Mouse (Mus musculus) hindbrain, embryonic 16.5 days (tissue): ENCODE measurements at regions not wholly inside any gene's neighbourhood (a gene's known extent, or its start where the extent isn't known, plus 50 kb on each side); places are given as distances from the start of the nearest gene placed in this dataset.

Experiments
- ATAC-seq: fragments of 200-750 bp; cut with Nextera tagmentation; 2 replicates; pipeline ENCODE4 v1.8.0; 2017; ENCODE audit warnings: moderate TSS enrichment, moderate library complexity
- H3K27ac ChIP-seq: fragments of 300-500 bp; sonication (generic); 2 replicates; pipeline ENCODE4 v1.5.1; 2014; ENCODE audit warnings: low read depth, mild to moderate bottlenecking, control low read depth, low read length, moderate library complexity
- H3K27me3 ChIP-seq: fragments of 300-500 bp; sonication (generic); replicated peaks from 2 replicates; pipeline ENCODE4 v1.6.1; 2014; ENCODE audit warnings: low read length; ENCODE audit not compliant: control insufficient read depth, insufficient read depth
- H3K36me3 ChIP-seq: fragments of 300-500 bp; sonication (generic); 2 replicates; pipeline ENCODE4 v1.6.1; 2014; ENCODE audit warnings: mild to moderate bottlenecking, low read length, moderate library complexity, mixed read lengths; ENCODE audit not compliant: control insufficient read depth, insufficient read depth
- H3K4me1 ChIP-seq: fragments of 300-500 bp; sonication (generic); 2 replicates; pipeline ENCODE4 v1.6.1; 2014; ENCODE audit warnings: low read depth, low read length; ENCODE audit not compliant: control insufficient read depth, insufficient read depth
- H3K4me2 ChIP-seq: fragments of 300-500 bp; sonication (generic); 2 replicates; pipeline ENCODE4 v1.6.1; 2014; ENCODE audit warnings: mild to moderate bottlenecking, low read length, control low read depth, moderate library complexity
- H3K4me3 ChIP-seq: fragments of 300-500 bp; sonication (generic); 2 replicates; pipeline ENCODE4 v1.5.1; 2014; ENCODE audit warnings: mild to moderate bottlenecking, low read length, control low read depth, moderate library complexity
- H3K9ac ChIP-seq: fragments of 300-500 bp; sonication (generic); 2 replicates; pipeline ENCODE4 v1.6.1; 2014; ENCODE audit warnings: low read depth, mild to moderate bottlenecking, control low read depth, low read length, moderate library complexity
- H3K9me3 ChIP-seq: fragments of 300-500 bp; sonication (generic); 2 replicates; pipeline ENCODE4 v1.6.1; 2014; ENCODE audit warnings: mild to moderate bottlenecking, low read length, moderate library complexity; ENCODE audit not compliant: control insufficient read depth
- WGBS: fragments of 180-500 bp; shearing (Covaris S2); extraction: QIAGEN DNeasy Blood & Tissue Kit; methylation state at CpG from one replicate; pipeline ENCODE4 v1.1.7; 2014; 5-methylcytosine and 5-hydroxymethylcytosine counted together

DNA sequence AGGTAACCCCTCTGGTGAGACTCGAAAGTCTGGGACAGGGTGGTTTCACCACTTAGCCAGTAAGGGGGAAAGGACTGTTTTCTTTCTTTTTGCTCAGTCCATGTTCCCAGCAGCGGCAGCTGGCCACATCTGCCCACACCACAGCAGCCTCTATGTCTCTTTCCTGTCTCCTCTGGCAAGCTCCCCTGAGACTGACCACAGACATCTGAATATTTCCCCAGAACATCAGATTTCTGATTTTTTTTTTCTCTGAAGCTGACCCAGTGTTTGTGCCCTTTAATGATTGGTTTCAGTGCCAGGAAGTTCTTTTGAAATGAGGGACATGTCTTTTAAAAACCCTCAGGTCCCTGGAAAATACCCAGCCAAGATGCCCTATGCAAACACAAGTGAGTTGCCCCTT lies 101.7 kb upstream of the Syt6 start:
- H3K36me3 ChIP-seq: no peaks in the 10 kb centered on the region
- ATAC-seq: no peak
- H3K9ac ChIP-seq: no peak overlapping the region
- H3K4me3 ChIP-seq: no peak overlapping the region
- no peaks in the 10 kb centered on the region for H3K4me1 ChIP-seq
- 59% methylated on average over 2 of the region's 2 CpGs for WGBS
- H3K27ac ChIP-seq: no peak overlapping the region
- no peaks in the 10 kb centered on the region for H3K9me3 ChIP-seq
- no peak overlapping the region for H3K4me2 ChIP-seq
- no peaks in the 10 kb centered on the region for H3K27me3 ChIP-seq

DNA sequence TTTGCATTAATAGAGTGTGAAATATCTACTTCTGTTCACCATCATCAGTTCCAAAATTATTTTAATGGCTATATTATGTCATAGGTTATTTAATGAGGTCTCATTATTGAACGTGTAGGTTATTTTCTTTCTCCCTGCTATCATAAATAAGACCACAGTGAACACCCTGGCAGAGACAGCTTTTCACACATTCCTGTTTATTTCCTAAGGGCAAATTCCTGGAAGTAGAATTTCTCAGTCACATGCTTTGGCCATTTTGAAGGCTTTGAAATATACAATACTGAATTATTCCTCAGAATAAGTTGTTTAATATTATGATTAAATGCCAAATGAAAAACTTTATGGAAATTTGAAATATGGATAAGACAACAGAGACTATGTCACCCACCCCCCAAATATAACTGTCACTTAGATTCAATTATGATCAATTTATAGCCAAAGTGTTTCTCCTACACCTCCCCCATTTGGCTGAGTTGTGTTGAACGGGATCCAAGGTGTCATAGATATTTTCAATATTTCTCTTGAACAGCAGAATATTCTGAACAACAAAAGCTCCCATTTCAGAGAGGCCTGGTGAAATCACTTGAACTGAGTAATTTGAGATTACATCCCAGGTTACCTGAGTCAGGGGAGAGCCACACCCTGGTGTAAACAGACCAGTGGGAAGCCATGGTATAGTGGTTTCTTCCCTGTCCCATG lies 95.0 kb upstream of the Syt6 start:
- Histone ChIP-seq H3K27ac (no peak overlapping the region), H3K9me3 (no peaks in the 10 kb centered on the region), H3K4me3 (no peak overlapping the region), H3K36me3 (no peaks in the 10 kb centered on the region), H3K9ac (no peak overlapping the region), H3K4me2 (no peak overlapping the region), H3K4me1 (no peaks in the 10 kb centered on the region), H3K27me3 (no peaks in the 10 kb centered on the region)
- 77% methylated on average over 2 of the region's 2 CpGs for WGBS
- no peak for ATAC-seq

DNA sequence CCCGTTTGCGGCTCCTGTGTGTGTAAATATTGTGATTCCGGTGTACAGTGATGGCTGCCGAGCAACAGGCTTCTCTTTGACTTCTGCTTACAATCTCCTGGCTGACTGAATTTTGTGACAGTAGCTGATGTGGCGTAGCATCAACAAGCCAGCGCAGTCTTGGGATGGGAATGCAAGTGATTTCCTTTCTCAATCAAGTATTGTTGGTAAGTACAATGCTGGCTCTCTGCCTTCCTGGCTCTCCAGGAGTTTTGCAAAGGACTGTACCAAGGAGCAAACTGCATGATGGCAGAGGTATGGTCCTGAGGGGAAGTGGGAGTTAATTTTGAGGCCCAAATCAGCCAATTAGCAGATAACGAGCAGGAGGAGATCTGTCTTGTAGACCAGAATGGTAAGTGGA lies 94.4 kb upstream of the Syt6 start:
- Histone ChIP-seq H3K4me3 (no peak overlapping the region), H3K9ac (no peak overlapping the region), H3K27me3 (no peaks in the 10 kb centered on the region), H3K4me2 (no peak overlapping the region), H3K9me3 (no peaks in the 10 kb centered on the region), H3K27ac (no peak overlapping the region), H3K4me1 (no peaks in the 10 kb centered on the region), H3K36me3 (no peaks in the 10 kb centered on the region)
- 76% methylated on average over 7 of the region's 7 CpGs for WGBS
- ATAC-seq: no peak

DNA sequence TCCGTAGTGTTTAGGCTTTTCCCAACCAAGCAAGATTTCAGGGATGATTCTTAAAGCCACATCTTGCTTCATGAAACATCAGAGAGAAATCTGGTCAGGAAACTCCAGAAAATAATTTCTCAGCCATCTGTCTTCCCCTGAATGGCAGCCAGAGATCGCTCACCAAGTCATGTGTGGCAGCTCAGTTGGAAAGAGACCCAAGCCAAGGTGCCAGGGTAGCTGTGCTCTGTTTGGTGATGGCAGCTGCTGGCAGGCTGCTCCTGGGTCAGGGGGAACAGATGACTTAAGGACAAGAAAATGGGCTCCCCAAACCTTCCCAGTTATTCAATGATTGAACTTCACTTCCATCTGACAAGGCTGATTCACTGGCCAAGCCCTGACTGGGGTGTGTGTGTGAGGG lies 91.7 kb upstream of the Syt6 start:
- H3K27me3 ChIP-seq: no peaks in the 10 kb centered on the region
- no peaks in the 10 kb centered on the region for H3K9me3 ChIP-seq
- H3K9ac ChIP-seq: no peak overlapping the region
- no peaks in the 10 kb centered on the region for H3K4me1 ChIP-seq
- H3K27ac ChIP-seq: no peak overlapping the region
- WGBS: 82% methylated on average over 2 of the region's 2 CpGs
- no peak overlapping the region for H3K4me2 ChIP-seq
- H3K4me3 ChIP-seq: no peak overlapping the region
- H3K36me3 ChIP-seq: no peaks in the 10 kb centered on the region
- ATAC-seq: peak; percentile 52

DNA sequence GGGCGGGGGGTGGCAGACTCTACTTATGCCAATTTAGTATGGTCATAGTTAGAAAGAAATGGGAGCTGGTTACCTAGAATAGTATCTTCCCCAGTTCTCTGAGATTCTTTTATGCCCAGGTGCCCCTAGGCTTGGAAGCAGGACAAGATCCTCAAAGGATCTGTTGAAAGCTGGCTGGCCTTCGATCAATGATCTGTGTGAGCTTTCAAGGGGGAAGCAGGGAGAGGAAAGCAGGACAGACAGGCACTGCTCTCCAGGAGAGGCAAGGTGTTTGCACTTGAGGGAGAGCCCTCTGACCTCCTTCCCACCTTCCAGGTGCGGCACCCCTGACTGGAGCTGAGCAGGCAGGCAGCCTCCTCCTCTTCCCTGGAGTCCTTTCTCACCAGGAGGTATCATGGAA lies 91.3 kb upstream of the Syt6 start:
- Histone ChIP-seq H3K27me3 (no peaks in the 10 kb centered on the region), H3K4me1 (no peaks in the 10 kb centered on the region), H3K27ac (no peak overlapping the region), H3K4me2 (no peak overlapping the region), H3K4me3 (no peak overlapping the region), H3K9me3 (no peaks in the 10 kb centered on the region), H3K36me3 (no peaks in the 10 kb centered on the region), H3K9ac (no peak overlapping the region)
- WGBS: 83% methylated on average over 3 of the region's 3 CpGs
- ATAC-seq: no peak

DNA sequence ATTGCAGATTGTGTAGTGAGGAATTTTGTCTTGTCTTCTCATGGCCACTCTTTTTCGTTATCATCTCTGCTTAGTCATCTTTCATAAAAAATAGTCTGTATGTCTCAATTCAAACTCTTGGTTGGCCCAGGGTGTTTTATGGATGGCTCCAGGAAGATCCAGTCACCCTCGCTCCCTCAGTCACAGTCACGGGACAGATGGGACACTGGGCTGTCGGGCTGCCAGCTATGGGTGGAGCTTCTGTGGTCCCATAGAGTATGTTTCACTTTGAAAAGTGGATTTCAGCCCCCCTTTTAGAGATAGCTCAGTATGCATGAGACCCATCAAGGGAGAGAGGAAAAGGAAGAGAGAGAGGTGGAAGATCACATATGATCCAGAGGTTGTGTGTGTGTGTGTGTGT lies 85.2 kb upstream of the Syt6 start:
- no peak overlapping the region for H3K9ac ChIP-seq
- no peaks in the 10 kb centered on the region for H3K27me3 ChIP-seq
- no peak overlapping the region for H3K27ac ChIP-seq
- 77% methylated on average over 4 of the region's 4 CpGs for WGBS
- no peak for ATAC-seq
- no peak overlapping the region for H3K4me3 ChIP-seq
- H3K4me2 ChIP-seq: no peak overlapping the region
- H3K4me1 ChIP-seq: no peaks in the 10 kb centered on the region
- H3K36me3 ChIP-seq: no peaks in the 10 kb centered on the region
- no peaks in the 10 kb centered on the region for H3K9me3 ChIP-seq

DNA sequence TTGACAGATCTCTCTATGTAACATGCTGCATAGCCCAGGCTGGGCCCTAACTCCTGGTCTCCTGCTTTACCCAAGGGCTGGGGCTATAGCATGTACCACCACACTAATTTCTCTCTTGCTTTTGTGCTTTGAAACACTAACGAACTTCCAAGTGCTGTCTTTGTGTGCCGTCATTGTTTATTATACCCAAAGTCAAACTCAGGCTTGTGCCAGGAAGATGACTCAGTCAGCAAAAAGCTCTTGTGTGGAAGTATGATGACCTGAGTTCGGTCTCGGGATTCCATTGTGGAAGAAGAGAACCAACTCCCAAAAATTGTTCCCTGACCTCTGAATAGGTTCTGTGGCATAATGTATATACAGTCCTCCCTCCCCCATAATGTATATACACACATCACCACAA lies 84.1 kb upstream of the Syt6 start:
- WGBS: 82% methylated on average over 4 of the region's 4 CpGs
- no peaks in the 10 kb centered on the region for H3K9me3 ChIP-seq
- no peak overlapping the region for H3K4me2 ChIP-seq
- H3K4me1 ChIP-seq: no peaks in the 10 kb centered on the region
- ATAC-seq: no peak
- H3K27me3 ChIP-seq: no peaks in the 10 kb centered on the region
- H3K36me3 ChIP-seq: no peaks in the 10 kb centered on the region
- no peak overlapping the region for H3K4me3 ChIP-seq
- H3K9ac ChIP-seq: no peak overlapping the region
- no peak overlapping the region for H3K27ac ChIP-seq

DNA sequence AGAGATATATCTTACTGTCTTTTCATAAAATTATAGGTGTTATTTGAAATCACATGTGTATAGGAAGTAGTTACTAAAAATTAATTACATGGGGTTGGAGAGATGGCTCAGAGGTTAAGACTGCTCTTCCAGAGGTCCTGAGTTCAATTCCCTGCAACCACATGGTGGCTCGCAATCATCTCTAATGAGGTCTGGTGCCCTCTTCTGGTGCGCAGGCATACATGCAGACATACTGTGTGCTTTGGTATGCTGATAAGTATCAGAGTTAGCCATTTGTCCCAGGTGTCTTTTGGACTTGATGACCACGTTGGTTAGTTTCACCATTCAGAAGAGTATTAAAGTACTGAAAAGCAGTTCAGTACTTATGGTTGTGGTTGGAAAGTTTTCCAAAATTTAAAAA lies 82.8 kb upstream of the Syt6 start:
- Histone ChIP-seq H3K27ac (no peak overlapping the region), H3K4me1 (no peaks in the 10 kb centered on the region), H3K27me3 (no peaks in the 10 kb centered on the region), H3K4me3 (no peak overlapping the region), H3K9ac (no peak overlapping the region), H3K4me2 (no peak overlapping the region), H3K9me3 (no peaks in the 10 kb centered on the region), H3K36me3 (no peaks in the 10 kb centered on the region)
- no peak for ATAC-seq
- WGBS: 82% methylated on average over 3 of the region's 3 CpGs

DNA sequence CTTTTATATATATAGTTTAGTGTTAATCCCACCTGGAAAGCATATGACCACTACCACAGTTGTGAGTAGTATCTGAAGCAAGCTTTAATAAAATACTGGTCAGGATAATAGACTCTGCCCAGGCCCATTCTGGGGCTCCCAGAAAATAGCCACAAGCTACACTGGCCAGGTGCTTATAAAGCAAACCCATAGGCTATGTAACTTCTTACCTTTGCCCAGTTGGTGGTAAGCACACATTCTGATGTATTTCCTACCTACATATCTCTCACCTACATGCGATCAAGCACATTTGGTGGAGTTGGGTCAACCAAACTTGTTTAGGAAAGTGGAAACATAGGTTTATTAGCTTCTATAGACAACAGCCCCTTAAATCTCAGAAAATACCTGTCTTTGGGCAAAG lies 81.4 kb upstream of the Syt6 start:
- no peaks in the 10 kb centered on the region for H3K9me3 ChIP-seq
- 96% methylated on average over 1 of the region's 1 CpGs for WGBS
- no peak for ATAC-seq
- no peak overlapping the region for H3K4me3 ChIP-seq
- H3K27me3 ChIP-seq: no peaks in the 10 kb centered on the region
- no peak overlapping the region for H3K4me2 ChIP-seq
- H3K9ac ChIP-seq: no peak overlapping the region
- H3K36me3 ChIP-seq: no peaks in the 10 kb centered on the region
- no peaks in the 10 kb centered on the region for H3K4me1 ChIP-seq
- H3K27ac ChIP-seq: no peak overlapping the region

DNA sequence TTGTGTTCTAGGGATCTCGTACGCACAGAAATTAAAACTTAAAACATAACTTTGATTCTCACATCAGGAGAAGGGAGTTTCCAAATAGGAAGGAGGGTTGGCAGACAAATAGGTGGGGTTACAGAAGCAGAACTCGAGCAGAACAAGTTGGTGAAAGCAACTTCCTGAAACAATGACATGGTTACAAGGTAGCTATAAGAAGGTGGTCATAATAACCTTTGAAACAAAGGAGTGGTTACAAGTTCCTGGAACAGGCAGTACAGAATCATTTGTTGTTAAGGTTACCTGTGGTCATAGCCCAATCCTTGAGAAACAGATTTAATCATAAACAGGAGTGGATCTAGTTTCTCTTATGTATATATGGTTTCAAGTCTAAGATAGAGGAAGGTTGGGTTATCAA lies 81.0 kb upstream of the Syt6 start:
- no peaks in the 10 kb centered on the region for H3K9me3 ChIP-seq
- 82% methylated on average over 3 of the region's 3 CpGs for WGBS
- H3K4me2 ChIP-seq: no peak overlapping the region
- no peaks in the 10 kb centered on the region for H3K27me3 ChIP-seq
- ATAC-seq: no peak
- no peak overlapping the region for H3K4me3 ChIP-seq
- no peak overlapping the region for H3K9ac ChIP-seq
- H3K4me1 ChIP-seq: no peaks in the 10 kb centered on the region
- H3K36me3 ChIP-seq: no peaks in the 10 kb centered on the region
- H3K27ac ChIP-seq: no peak overlapping the region
